Mouse (Mus musculus) splenic B cell, adult 2 months (primary cell): ENCODE results near the gene Pfn1.
A peak's percentile ranks its signal among the peaks of the same experiment; 100 is the strongest.

ENCODE experiments used
- DNase-seq: peaks from one replicate; pipeline ENCODE4 v3.0.0-alpha.2; 2011; ENCODE audit warnings: low read depth, low spot score
- H3K27me3 ChIP-seq: 2 replicates; pipeline ENCODE4 v1.6.1; 2012; ENCODE audit warnings: mild to moderate bottlenecking, low read length, moderate library complexity, mixed read lengths; ENCODE audit not compliant: control insufficient read depth, poor library complexity, insufficient read depth, severe bottlenecking
- H3K36me3 ChIP-seq: 2 replicates; pipeline ENCODE4 v1.6.1; 2012; ENCODE audit warnings: mild to moderate bottlenecking, low read length, moderate library complexity, mixed read lengths; ENCODE audit not compliant: control insufficient read depth, poor library complexity, insufficient read depth, severe bottlenecking

The Pfn1 gene

GRCm38 (mm10) chr11:70667271-70668150, 13.1 kb upstream of the Pfn1 start:
- DNase-seq, result no peak
- Histone ChIP-seq H3K27me3 (no peaks in the 10 kb centered on the region), H3K36me3 (peaks cover 4% of the 10 kb centered on the region)

GRCm38 (mm10) chr11:70666687-70667086, 12.2 kb upstream of the Pfn1 start:
- Histone ChIP-seq H3K27me3 (no peaks in the 10 kb centered on the region), H3K36me3 (peaks cover 4% of the 10 kb centered on the region)
- no peak for DNase-seq

GRCm38 (mm10) chr11:70664741-70665140, 10.3 kb upstream of the Pfn1 start:
- DNase-seq, result no peak
- Histone ChIP-seq H3K27me3 (no peaks in the 10 kb centered on the region), H3K36me3 (peaks cover 4% of the 10 kb centered on the region)

GRCm38 (mm10) chr11:70663957-70664356, 9.5 kb upstream of the Pfn1 start:
- Histone ChIP-seq H3K27me3 (no peaks in the 10 kb centered on the region), H3K36me3 (peaks cover 4% of the 10 kb centered on the region)
- no peak for DNase-seq

- H3K36me3 ChIP-seq, result peaks cover 4% of the 10 kb centered on the region
- H3K27me3 ChIP-seq, result no peaks in the 10 kb centered on the region
- DNase-seq, result no peak
Observed at GRCm38 (mm10) chr11:70663101-70663500, 8.7 kb upstream of the Pfn1 start.

- H3K36me3 ChIP-seq, result peaks cover 4% of the 10 kb centered on the region
- no peak for DNase-seq
- H3K27me3 ChIP-seq, result no peaks in the 10 kb centered on the region
Observed at GRCm38 (mm10) chr11:70660571-70660970, 6.1 kb upstream of the Pfn1 start.

GRCm38 (mm10) chr11:70658942-70659341, 4.5 kb upstream of the Pfn1 start:
- Histone ChIP-seq H3K27me3 (no peaks in the 10 kb centered on the region), H3K36me3 (no peaks in the 10 kb centered on the region; the same call in none of the 2 replicates)
- no peak for DNase-seq

GRCm38 (mm10) chr11:70658521-70658920, 4.1 kb upstream of the Pfn1 start:
- DNase-seq, result no peak
- H3K36me3 ChIP-seq, result no peaks in the 10 kb centered on the region; the same call in 1 of the 2 replicates

GRCm38 (mm10) chr11:70657991-70658390, 3.5 kb upstream of the Pfn1 start:
- Histone ChIP-seq H3K27me3 (no peaks in the 10 kb centered on the region), H3K36me3 (peaks cover under 1% of the 10 kb centered on the region)
- DNase-seq, result no peak

More at GRCm38 (mm10) chr11:70658521-70658920, 4.1 kb upstream of the Pfn1 start:
- H3K27me3 ChIP-seq, result no peaks in the 10 kb centered on the region

GRCm38 (mm10) chr11:70657573-70657972, 3.1 kb upstream of the Pfn1 start:
- H3K36me3 ChIP-seq, result peaks cover 4% of the 10 kb centered on the region
- no peak for DNase-seq
- H3K27me3 ChIP-seq, result no peaks in the 10 kb centered on the region

GRCm38 (mm10) chr11:70656964-70657363, 2.5 kb upstream of the Pfn1 start, which contains the start of gene Eno3:
Eno3 (plus strand) TSS chr11:70657202.
- no peaks in the 10 kb centered on the region for H3K27me3 ChIP-seq
- no peak for DNase-seq

GRCm38 (mm10) chr11:70656456-70656927, 2.0 kb upstream of the Pfn1 start:
- no peak for DNase-seq
- no peaks in the 10 kb centered on the region for H3K27me3 ChIP-seq
- peaks cover 10% of the 10 kb centered on the region for H3K36me3 ChIP-seq

More at GRCm38 (mm10) chr11:70656964-70657363, 2.5 kb upstream of the Pfn1 start, which contains the start of gene Eno3:
- peaks cover 8% of the 10 kb centered on the region for H3K36me3 ChIP-seq

- no peaks in the 10 kb centered on the region for H3K27me3 ChIP-seq
- no peak for DNase-seq
Observed at GRCm38 (mm10) chr11:70655571-70656455, 1.4 kb upstream of the Pfn1 start.

GRCm38 (mm10) chr11:70654923-70655570, 603 bp upstream of the Pfn1 start:
- peak; percentile 87 for DNase-seq
- no peaks in the 10 kb centered on the region for H3K27me3 ChIP-seq
- H3K36me3 ChIP-seq, result peaks cover 14% of the 10 kb centered on the region

More at GRCm38 (mm10) chr11:70655571-70656455, 1.4 kb upstream of the Pfn1 start:
- peaks cover 13% of the 10 kb centered on the region for H3K36me3 ChIP-seq
